Mouse (Mus musculus) spleen, postnatal 4 days (tissue): Measurements from ENCODE around the gene Zfp62.

Experiments
- DNase-seq, 2 experiments: peaks; one replicate each; pipeline ENCODE4 v3.0.0; 2022; ENCODE audit warnings: low spot score in 2 of 2

Gene Zfp62

GRCm38 (mm10) chr11:49248974-49249700 is 46.0 kb downstream of the Zfp62 start:
- no peak for DNase-seq

GRCm38 (mm10) chr11:49249811-49250421 is 46.8 kb downstream of the Zfp62 start:
- peak; percentile 68 to 80 for DNase-seq

DNA sequence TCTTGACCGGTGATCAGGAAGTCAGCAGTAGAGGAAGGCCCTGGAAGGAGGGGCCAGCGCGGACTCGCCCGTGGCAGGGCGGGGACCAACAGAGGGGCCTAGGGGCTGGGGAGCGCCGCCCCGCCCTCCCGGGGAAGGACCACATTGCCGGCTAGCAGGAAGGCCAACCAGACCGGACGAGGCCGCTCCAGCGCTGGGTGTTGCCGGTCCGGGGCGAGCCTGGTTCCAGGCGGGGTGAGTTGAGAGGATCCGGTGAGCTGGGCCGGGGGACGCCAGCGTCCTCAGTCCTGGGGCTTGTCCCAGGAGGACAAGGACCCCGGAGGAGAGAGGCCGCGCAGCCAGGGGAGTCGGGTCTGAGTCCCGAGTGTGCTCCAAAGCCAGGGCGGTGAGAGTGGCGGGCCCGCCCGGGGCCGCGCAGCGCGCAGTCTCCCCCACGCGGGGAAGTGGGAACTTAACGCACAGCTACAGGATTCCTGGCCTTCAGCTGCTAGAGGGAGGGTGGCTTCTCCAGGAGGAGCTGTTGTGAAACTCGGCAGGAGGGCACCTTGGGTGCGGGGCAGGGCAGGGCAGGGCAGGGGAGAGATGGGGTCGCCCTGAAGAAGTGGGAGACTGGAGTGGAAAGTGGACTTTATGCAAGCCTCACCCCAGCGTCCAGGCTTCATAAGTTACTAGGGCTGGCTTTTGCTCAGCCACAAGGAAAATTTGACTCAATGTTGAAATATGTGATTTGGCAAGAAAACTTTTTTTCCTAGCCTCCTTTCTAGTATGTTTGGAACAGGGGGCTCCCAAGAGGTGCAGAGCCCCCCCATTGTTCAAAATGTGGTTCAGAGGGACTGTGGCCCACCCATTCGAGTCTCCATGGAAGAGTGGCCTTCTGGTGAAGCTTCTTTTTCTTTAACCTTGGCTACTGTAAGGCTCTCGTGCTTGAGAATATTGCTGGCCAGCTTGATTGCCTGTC is 47.6 kb downstream of the Zfp62 start:
- DNase-seq: peak; percentile 90 to 94

GRCm38 (mm10) chr11:49251380-49251761 is 48.3 kb downstream of the Zfp62 start:
- no peak for DNase-seq

GRCm38 (mm10) chr11:49252048-49252447 is 49.0 kb downstream of the Zfp62 start:
- no peak for DNase-seq

DNA sequence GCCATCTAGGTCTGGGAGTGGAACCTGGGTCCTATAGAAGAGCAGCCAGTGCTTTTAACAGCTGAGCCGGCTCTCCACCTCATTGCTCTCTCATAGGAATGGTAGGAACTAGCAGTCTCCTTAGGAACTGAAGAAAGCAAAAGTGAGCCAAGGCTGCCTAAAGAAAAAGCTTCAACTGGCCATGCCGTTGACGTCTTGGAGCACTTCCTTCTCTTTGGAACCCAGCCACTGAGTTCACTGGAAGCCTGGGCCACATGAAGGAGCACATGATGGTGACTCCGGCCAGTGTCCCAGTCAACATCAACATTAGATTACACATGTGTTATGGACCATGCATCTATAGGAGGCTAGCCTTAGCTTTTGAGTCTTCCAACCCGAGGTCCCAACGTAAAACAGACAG is 49.9 kb downstream of the Zfp62 start:
- peak in 1 of 2 experiments; percentile 55 for DNase-seq

DNA sequence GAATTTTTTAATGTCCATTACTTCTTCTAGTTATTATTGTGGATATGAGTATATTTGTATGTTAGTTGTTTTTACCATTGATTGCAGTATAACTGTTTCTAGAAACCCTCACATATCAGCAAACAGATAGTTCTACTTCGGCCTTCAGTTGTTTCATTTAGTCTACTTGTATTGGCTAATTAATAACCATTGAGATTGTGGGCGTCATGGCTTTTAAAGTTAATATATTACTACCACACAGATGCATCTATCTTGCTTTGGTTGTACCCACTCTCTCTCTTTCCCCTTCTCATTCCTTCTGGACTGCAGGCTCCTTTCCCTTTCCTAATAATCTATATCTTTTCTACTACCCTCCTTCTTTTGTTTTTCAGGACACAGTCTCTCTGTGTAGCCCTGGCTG is 56.2 kb downstream of the Zfp62 start:
- no peak for DNase-seq

DNA sequence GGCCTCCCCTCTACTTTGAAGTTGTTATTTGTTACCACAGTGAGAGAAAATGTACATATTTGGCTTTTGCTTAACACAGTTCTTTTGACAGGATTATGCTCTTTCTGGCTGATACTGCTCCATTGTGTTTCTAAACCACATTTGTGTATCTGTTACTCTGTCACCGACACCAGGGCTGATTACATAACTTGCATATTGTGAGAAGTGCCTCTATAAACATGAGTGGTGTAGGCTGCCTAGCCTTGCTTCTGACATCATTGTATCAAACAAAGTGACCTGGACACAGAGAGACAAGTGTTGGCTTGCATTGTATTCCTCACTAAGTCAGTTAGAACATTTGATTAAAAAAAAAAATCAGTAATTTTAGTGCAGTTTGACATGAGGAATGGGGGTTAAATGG is 56.7 kb downstream of the Zfp62 start:
- no peak for DNase-seq

DNA sequence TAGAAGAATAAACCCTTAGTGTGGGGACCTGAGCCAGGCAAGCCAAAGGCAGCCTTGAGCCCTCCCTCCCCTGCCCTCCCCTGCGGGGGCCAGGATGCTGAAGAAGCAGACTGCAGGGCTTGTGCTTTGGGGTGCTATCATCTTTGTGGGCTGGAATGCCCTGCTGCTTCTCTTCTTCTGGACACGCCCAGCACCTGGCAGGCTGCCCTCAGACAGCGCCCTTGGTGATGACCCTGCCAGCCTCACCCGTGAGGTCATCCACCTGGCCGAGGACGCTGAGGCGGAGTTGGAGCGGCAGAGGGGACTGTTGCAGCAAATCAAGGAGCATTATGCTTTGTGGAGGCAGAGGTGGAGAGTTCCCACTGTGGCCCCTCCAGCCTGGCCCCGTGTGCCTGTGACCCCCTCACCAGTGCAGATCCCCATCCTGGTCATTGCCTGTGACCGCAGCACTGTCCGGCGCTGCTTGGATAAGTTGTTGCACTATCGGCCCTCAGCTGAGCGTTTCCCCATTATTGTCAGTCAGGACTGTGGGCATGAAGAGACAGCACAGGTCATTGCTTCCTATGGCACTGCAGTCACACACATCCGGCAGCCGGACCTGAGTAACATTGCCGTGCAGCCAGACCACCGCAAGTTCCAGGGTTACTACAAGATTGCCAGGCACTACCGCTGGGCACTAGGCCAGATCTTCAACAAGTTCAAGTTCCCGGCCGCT is 57.7 kb downstream of the Zfp62 start:
- DNase-seq: peak in 1 of 2 experiments; percentile 64

DNA sequence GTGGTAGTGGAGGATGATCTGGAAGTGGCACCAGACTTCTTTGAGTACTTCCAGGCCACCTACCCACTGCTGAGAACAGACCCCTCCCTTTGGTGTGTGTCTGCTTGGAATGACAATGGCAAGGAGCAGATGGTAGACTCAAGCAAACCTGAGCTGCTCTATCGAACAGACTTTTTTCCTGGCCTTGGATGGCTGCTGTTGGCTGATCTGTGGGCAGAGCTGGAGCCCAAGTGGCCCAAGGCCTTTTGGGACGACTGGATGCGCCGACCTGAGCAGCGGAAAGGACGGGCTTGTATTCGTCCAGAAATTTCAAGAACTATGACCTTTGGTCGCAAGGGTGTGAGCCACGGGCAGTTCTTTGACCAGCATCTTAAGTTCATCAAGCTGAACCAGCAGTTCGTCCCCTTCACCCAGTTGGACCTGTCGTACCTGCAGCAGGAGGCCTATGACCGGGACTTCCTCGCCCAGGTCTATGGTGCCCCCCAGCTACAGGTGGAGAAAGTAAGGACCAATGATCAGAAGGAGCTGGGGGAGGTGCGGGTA is 58.3 kb downstream of the Zfp62 start:
- DNase-seq: peak in 1 of 2 experiments; percentile 59

- peak in 1 of 2 experiments; percentile 55 for DNase-seq
These were observed 59.2 kb downstream of the Zfp62 start for GRCm38 (mm10) chr11:49262286-49262685.

GRCm38 (mm10) chr11:49263149-49263548 is 60.1 kb downstream of the Zfp62 start:
- peak in 1 of 2 experiments; percentile 53 for DNase-seq

GRCm38 (mm10) chr11:49264081-49264480 is 61.0 kb downstream of the Zfp62 start:
- DNase-seq: no peak

DNA sequence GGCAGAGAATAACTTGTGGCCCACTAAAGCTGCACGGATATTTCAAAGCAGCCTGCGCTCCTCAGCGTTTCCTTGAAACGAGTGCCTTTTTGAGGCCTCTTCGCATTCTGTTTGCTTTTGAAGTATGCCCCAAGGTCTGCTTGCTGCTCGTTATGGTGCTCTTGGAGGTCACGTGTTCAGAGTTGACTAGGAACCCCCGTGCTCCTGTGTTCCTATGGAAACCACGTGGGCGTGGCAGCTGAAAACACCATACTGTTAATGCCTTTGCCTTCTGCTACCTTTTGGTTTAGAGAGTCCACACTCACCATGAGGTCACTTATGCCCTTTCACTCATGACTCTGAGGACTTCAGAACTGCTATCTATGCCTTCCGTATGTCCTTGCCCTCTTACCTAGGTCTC is 61.5 kb downstream of the Zfp62 start:
- DNase-seq: no peak

DNA sequence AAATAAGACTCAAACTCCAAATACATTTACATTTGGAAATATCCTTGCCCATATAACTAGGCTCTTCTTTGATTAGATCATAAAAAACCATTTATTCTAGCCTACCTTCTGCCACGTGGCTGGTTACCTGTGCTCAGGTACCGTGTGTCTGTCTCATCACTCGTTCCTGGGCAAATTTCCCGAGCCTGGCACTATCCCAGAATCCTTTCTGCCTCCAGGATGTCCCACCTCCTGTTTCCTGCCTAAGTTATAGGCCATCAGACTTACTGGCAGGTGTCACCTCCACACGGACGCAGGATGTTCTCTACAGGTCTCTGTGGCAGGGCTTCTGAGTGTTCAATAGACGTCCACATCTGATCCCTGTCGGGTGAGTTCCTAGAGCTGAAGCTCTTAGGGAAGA is 62.0 kb downstream of the Zfp62 start:
- DNase-seq: no peak

DNA sequence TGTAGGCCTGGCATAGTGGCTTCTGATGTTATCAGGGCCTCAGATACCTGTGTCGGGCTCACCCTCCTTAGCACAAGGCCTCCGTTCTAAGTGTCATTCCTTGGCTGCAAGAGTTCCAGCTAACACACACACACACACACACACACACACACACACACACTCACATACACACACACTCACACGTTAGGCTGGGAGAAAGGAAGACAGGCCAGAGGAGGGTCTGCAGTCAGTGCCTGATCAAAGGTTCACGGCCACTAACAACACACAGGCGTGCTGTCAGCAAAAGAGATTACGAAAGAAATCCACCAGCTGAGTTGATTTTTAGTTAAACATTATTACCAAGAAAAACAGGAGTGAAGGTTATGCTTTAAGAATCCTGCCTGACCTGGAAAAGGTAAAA is 63.6 kb downstream of the Zfp62 start:
- no peak for DNase-seq

DNA sequence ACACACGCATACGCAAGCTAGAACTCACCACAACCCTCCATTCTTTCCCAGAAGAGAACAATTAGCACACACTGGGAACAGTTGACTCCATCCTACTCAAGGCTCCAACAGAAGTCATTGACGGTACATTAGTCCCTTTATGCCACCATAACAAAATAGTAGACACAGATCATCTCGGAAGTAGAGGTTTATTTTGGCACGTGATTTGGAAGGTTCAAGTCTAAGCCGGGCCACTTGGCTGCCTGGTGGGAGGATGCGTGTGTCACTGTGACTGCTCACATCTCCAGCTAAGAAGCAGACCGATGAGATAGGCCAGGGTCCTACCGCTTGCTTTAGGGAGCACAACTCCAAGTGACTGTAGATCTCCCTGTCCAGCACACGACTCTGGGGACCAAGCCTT is 64.2 kb downstream of the Zfp62 start:
- DNase-seq: no peak

DNA sequence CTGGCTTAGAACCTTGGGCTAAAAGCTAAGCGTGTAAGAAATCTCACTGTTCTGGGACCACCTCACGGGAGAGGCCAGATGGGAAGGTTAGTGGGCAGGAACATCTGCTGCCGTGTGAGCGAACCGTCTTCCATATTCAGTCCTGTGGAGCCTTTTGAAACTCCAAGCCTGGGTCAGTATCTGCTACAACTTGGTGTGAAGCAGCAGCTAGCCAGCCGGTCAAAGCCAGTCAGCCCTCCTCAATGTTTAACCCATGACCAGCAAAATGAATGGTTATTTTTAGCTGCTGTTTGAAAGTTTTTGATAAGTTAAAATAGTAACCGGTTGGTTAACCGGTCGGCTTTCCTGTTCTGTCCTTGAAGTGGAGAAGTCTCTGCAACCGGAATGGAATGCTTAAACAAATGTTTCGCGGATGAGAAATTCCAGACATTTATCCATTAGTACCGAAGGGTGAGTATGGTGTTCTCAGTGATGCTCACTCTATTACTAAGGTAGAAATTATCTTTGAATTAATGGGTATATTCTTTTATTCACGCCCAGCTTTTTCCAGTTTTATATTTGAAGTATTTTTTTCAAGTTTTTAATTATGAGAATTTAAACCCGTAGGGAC is 65.0 kb downstream of the Zfp62 start:
- DNase-seq: no peak
